Mouse (Mus musculus) embryonic stem cell, embryonic (primary cell): ENCODE measurements around the gene Nipbl.

Experiments used
- CTCF ChIA-PET, 4 experiments: fragments of 300-600 bp in 2 of 4; fragments of 350-600 bp in 2 of 4; sonication (Branson Sonifier 250); formaldehyde crosslinking; loops; one replicate each; lab custom pipeline; 2022; ENCODE audit warnings: inconsistent platforms in 2 of 4; lab: Charles Lee
- POLR2A ChIA-PET, 4 experiments: fragments of 300-600 bp in 2 of 4; fragments of 350-600 bp in 2 of 4; sonication (Branson Sonifier 250); formaldehyde crosslinking; loops; one replicate each; lab custom pipeline; 2022; ENCODE audit warnings: antibody characterized with exemption in 4 of 4, inconsistent platforms in 1 of 4; lab: Charles Lee

Nipbl gene

DNA sequence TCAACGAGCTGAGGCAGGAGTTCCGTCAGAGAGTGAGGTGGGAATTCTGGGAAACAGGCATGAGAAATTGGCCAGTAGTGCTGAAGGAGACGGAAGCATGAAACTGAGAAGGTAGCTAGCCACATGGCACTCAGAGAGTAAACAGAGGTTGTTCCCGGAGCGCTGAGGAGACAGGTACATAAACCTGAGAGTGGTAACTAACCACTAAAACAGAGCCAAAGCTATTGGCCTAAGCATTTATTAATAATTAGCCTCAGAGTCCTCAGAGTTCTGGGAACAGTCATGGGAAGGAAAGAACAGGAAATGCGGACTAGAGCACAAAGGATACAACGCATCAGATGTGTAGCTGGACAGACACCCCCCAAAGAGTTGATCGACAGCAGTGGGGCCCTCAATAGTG, 176.0 kb downstream of the Nipbl start:
- ChIA-PET POLR2A (interaction anchor here in 1 of 4 experiments (1.2 kb wide), 1 partner anchor 29 kb away, joined by 3 read pairs; no protein-coding TSS in a partner anchor), CTCF (no interaction called here)

DNA sequence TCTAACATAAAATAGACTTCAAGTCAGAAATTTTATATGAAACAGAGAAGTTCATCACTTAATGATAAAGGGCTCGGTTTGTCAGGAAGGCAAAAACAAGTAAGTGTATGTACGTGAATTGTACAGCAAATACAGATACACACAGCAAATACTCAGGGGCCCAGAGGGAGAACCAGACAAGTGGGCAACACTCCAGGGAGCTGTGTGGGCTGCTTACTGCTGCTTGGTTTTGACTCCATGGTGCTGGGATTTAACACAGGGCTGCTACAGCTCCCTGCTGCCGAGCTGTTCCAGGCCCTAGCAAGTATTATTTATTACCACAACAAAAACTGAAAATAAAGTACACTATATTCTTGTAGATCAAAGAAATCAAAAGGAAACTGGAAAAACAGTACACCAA, 177.1 kb downstream of the Nipbl start:
- POLR2A ChIA-PET = no interaction called here
- CTCF ChIA-PET = no interaction called here

DNA sequence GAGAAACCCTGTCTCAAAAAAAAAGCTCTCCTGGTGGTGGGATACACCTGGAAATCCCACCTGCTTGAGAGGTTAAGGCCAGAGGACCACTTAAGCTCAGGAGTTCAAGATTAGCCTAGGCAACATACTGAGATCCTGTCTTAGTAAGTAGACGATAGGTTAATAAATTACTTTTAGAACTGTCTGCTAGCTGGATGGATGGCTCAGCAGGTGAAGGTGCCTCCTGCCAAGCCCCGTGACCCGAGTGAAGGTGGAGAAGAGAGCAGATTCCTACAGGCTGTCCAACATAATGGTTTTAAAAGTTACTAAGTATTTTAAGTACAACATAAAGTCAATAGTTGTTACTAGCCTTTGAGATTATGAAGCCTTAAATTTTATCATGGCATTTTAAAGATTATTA, 178.3 kb downstream of the Nipbl start:
- POLR2A ChIA-PET = interaction anchor here in 1 of 4 experiments (1.1 to 1.6 kb wide), 3 partner anchors 13 to 24 kb away, joined by 3 to 6 read pairs (median 3); no protein-coding TSS in a partner anchor
- CTCF ChIA-PET = interaction anchor here in 1 of 4 experiments (0.6 kb wide), 1 partner anchor 324 kb away, joined by 3 read pairs; no protein-coding TSS in a partner anchor
